Mouse (Mus musculus): ENCODE data around the gene Kcnk5. TPM values are rescaled to one million over a fixed set of nuclear protein-coding genes. Genes with fewer than 3 reads are reported as not detected.

The Kcnk5 gene
- total and polyA plus RNA-seq, 3 experiments: 8.7 to 12.5 (median 11.7) TPM

GRCm38 (mm10) chr14:20228336-20228735 lies 46.7 kb upstream of the Kcnk5 start:
- no peaks in the 10 kb centered on the region for H3K36me3 ChIP-seq (replicated peaks in 1 of 2; ENCODE audit: control insufficient read depth in 1 of 2, insufficient read depth in 1 of 2, low read length in 1 of 2)
- H3K27ac ChIP-seq (ENCODE audit: insufficient read depth, low read depth): no peak overlapping the region
- no peaks in the 10 kb centered on the region for H3K9me3 ChIP-seq (replicated peaks; ENCODE audit: low read length)
- H3K4me3 ChIP-seq (replicated peaks in 1 of 3; ENCODE audit: low read depth in 2 of 3, low read length in 2 of 3, poor library complexity in 1 of 3): no peak overlapping the region
- H3K27me3 ChIP-seq (replicated peaks): peaks cover 2% of the 10 kb centered on the region
- no peak for DNase-seq (ENCODE audit: extremely low read depth)
- no peaks in the 10 kb centered on the region for H3K4me1 ChIP-seq (ENCODE audit: control insufficient read depth in 1 of 2, insufficient read depth in 2 of 2)
- dilution Hi-C loops (cut with MboI; ENCODE audit: extremely low pct_ligation_motif_present, extremely low pct_unique_long_range_greater_than_20kb, low sequenced_read_pairs) (no loop called here), in situ Hi-C loops (cut with MboI; ENCODE audit: low pct_ligation_motif_present, low pct_unique_long_range_greater_than_20kb, low sequenced_read_pairs) (loop anchor here (25.0 kb wide), 1 partner anchor 516 kb away; no protein-coding TSS in a partner anchor)
- no peak overlapping the region for H3K4me2 ChIP-seq (ENCODE audit: insufficient read depth, low read depth, poor library complexity, severe bottlenecking)
- TF ChIP-seq ZNF384 (IDR thresholded peaks at IDR 0.05; ENCODE audit: low read depth, low read length) (no peak), E2F4 (IDR thresholded peaks at IDR 0.05; ENCODE audit: insufficient replicate concordance, low read depth, low read length) (no peak), MYC (IDR thresholded peaks at IDR 0.05; ENCODE audit: low read depth, low read length) (no peak), ETS1 (conservative IDR thresholded peaks at IDR 0.05; ENCODE audit: low read depth, low read length) (no peak), CHD2 (IDR thresholded peaks at IDR 0.05; ENCODE audit: low read length) (no peak), MEF2A (IDR thresholded peaks at IDR 0.05; ENCODE audit: borderline replicate concordance, low read depth, low read length) (no peak), MAX (IDR thresholded peaks at IDR 0.05; ENCODE audit: low read length) (no peak), USF2 (conservative IDR thresholded peaks at IDR 0.05; ENCODE audit: low read depth, low read length) (no peak), RCOR1 (conservative IDR thresholded peaks at IDR 0.05; ENCODE audit: low read depth, low read length) (no peak), MAZ (IDR thresholded peaks at IDR 0.05; ENCODE audit: low read depth, low read length) (no peak)
- no peak overlapping the region for H3K9ac ChIP-seq (ENCODE audit: insufficient read depth, low read depth)
- H3K79me2 ChIP-seq (replicated peaks; ENCODE audit: control insufficient read depth, extremely low read depth, insufficient read depth, poor library complexity, severe bottlenecking): no peaks in the 10 kb centered on the region

GRCm38 (mm10) chr14:20226982-20227381 lies 45.4 kb upstream of the Kcnk5 start:
- no peaks in the 10 kb centered on the region for H3K9me3 ChIP-seq (replicated peaks; ENCODE audit: low read length)
- H3K79me2 ChIP-seq (replicated peaks; ENCODE audit: control insufficient read depth, extremely low read depth, insufficient read depth, poor library complexity, severe bottlenecking): no peaks in the 10 kb centered on the region
- no peak for DNase-seq (ENCODE audit: extremely low read depth)
- peaks cover 2% of the 10 kb centered on the region for H3K27me3 ChIP-seq (replicated peaks)
- no peak for TF ChIP-seq ZMIZ1 (IDR thresholded peaks at IDR 0.05; ENCODE audit: low read depth, low read length)
- no peak for TF ChIP-seq CHD2 (IDR thresholded peaks at IDR 0.05; ENCODE audit: low read length)
- no peak for TF ChIP-seq ETS1 (conservative IDR thresholded peaks at IDR 0.05; ENCODE audit: low read depth, low read length)
- TF ChIP-seq ELF1 (IDR thresholded peaks at IDR 0.05; ENCODE audit: low read depth, low read length): no peak
- no peak for TF ChIP-seq UBTF (IDR thresholded peaks at IDR 0.05; ENCODE audit: low read depth, low read length)
- no peak for TF ChIP-seq POLR2A (IDR thresholded peaks at IDR 0.05; ENCODE audit: low read depth, low read length)
- TF ChIP-seq TBP (conservative IDR thresholded peaks at IDR 0.05; ENCODE audit: low read depth, low read length): no peak
- TF ChIP-seq NELFE (IDR thresholded peaks at IDR 0.05; ENCODE audit: low read depth, low read length): no peak
- no peak for TF ChIP-seq HCFC1 (IDR thresholded peaks at IDR 0.05; ENCODE audit: low read depth, low read length)
- no peak for TF ChIP-seq MXI1 (IDR thresholded peaks at IDR 0.05; ENCODE audit: low read depth, low read length)
- no peak overlapping the region for H3K27ac ChIP-seq (ENCODE audit: insufficient read depth, low read depth)
- H3K4me2 ChIP-seq (ENCODE audit: insufficient read depth, low read depth, poor library complexity, severe bottlenecking): no peak overlapping the region
- H3K4me1 ChIP-seq (ENCODE audit: control insufficient read depth in 1 of 2, insufficient read depth in 2 of 2): no peaks in the 10 kb centered on the region
- dilution Hi-C loops (cut with MboI; ENCODE audit: extremely low pct_ligation_motif_present, extremely low pct_unique_long_range_greater_than_20kb, low sequenced_read_pairs) (no loop called here), in situ Hi-C loops (cut with MboI; ENCODE audit: low pct_ligation_motif_present, low pct_unique_long_range_greater_than_20kb, low sequenced_read_pairs) (loop anchor here (25.0 kb wide), 1 partner anchor 515 kb away; no protein-coding TSS in a partner anchor)
- no peak overlapping the region for H3K9ac ChIP-seq (ENCODE audit: insufficient read depth, low read depth)
- H3K4me3 ChIP-seq (replicated peaks in 1 of 3; ENCODE audit: low read depth in 2 of 3, low read length in 2 of 3, poor library complexity in 1 of 3): no peak overlapping the region
- H3K36me3 ChIP-seq (replicated peaks in 1 of 2; ENCODE audit: control insufficient read depth in 1 of 2, insufficient read depth in 1 of 2, low read length in 1 of 2): no peaks in the 10 kb centered on the region

Data from CH12.LX (cell line).